Mouse (Mus musculus) CH12.LX (cell line): Measurements from ENCODE around the gene Col4a2.

Experiments used
- CTCF ChIP-seq, 2 experiments: IDR thresholded peaks in 1 of 2; conservative IDR thresholded peaks in 1 of 2; 2 replicates each; pipeline ENCODE4 v1.5.1; 2011 to 2012; ENCODE audit warnings: low read depth in 2 of 2, low read length in 2 of 2, improper control_type of control experiment in 1 of 2, inconsistent platforms in 1 of 2, mild to moderate bottlenecking in 1 of 2, moderate library complexity in 1 of 2
- E2F4 ChIP-seq: IDR thresholded peaks from 2 replicates; pipeline ENCODE4 v1.6.1; 2011; ENCODE audit warnings: low read depth, low read length, improper control_type of control experiment; ENCODE audit not compliant: insufficient replicate concordance
- EP300 ChIP-seq: IDR thresholded peaks from 2 replicates; pipeline ENCODE4 v1.6.1; 2011; ENCODE audit warnings: low read length, improper control_type of control experiment
- HCFC1 ChIP-seq: IDR thresholded peaks from 2 replicates; pipeline ENCODE4 v1.6.1; 2012; ENCODE audit warnings: low read depth, mild to moderate bottlenecking, inconsistent platforms, low read length, improper control_type of control experiment
- POLR2A ChIP-seq: IDR thresholded peaks from 2 replicates; pipeline ENCODE4 v1.6.1; 2011; ENCODE audit warnings: low read depth, mild to moderate bottlenecking, improper control_type of control experiment, low read length
- POLR2AphosphoS2 ChIP-seq: IDR thresholded peaks from 2 replicates; pipeline ENCODE4 v1.6.1; 2011; ENCODE audit warnings: low read depth, low read length, improper control_type of control experiment
- RCOR1 ChIP-seq: conservative IDR thresholded peaks from 2 replicates; pipeline ENCODE4 v1.6.1; 2012; ENCODE audit warnings: low read depth, mild to moderate bottlenecking, inconsistent platforms, low read length, improper control_type of control experiment
- TCF12 ChIP-seq: IDR thresholded peaks from 2 replicates; pipeline ENCODE4 v1.6.1; 2014; ENCODE audit warnings: low read depth, mild to moderate bottlenecking, inconsistent platforms, low read length, improper control_type of control experiment
- ZC3H11A ChIP-seq: IDR thresholded peaks from 2 replicates; pipeline ENCODE4 v1.6.1; 2012; ENCODE audit warnings: low read depth, mild to moderate bottlenecking, inconsistent platforms, low read length, improper control_type of control experiment
- ZMIZ1 ChIP-seq: IDR thresholded peaks from 2 replicates; pipeline ENCODE4 v1.6.1; 2012; ENCODE audit warnings: low read depth, mild to moderate bottlenecking, inconsistent platforms, low read length, improper control_type of control experiment
- ZNF384 ChIP-seq: IDR thresholded peaks from 2 replicates; pipeline ENCODE4 v1.6.1; 2012; ENCODE audit warnings: low read depth, low read length, improper control_type of control experiment, inconsistent platforms

DNA sequence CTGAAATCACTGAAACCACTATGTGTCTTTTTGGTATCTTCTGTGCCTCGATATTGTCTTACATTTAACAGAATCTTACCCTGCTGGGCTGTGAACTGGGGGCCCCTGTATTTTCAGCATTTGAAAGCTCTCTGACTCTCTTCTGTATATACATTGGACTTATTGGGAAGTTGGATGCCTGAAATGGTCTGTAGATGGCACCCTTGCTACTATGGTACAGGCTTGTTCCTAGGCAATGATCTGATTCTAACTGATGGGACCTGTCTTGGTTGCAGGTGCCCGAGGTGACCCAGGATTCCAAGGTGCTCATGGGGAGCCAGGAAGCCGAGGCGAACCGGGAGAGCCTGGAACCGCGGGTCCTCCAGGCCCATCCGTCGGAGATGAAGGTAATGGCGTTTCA lies 102.5 kb downstream of the Col4a2 start:
- TF ChIP-seq CTCF (conservative IDR thresholded peaks at IDR 0.05 in 1 of 2, IDR thresholded peaks at IDR 0.05 in 1 of 2; ENCODE audit: low read depth in 2 of 2, low read length in 2 of 2) (peak in 1 of 2 experiments; percentile 63; a peak in 2 of 4 replicates), TCF12 (no peak), E2F4 (no peak), POLR2A (no peak), ZNF384 (no peak), RCOR1 (no peak), EP300 (no peak), ZMIZ1 (no peak), POLR2AphosphoS2 (no peak), HCFC1 (no peak), ZC3H11A (no peak)
